Mouse (Mus musculus) cerebellum, adult 11 months (tissue): ENCODE measurements around the gene Zmym1.
"Not testable (repeated sequence)": the region's sequence is repeated elsewhere in the genome, so short reads cannot be mapped to it uniquely, and the experiment has no call there.

Source experiments
- DNase-seq: peaks from one replicate; pipeline ENCODE4 v3.0.0; 2022

Gene Zmym1

DNA sequence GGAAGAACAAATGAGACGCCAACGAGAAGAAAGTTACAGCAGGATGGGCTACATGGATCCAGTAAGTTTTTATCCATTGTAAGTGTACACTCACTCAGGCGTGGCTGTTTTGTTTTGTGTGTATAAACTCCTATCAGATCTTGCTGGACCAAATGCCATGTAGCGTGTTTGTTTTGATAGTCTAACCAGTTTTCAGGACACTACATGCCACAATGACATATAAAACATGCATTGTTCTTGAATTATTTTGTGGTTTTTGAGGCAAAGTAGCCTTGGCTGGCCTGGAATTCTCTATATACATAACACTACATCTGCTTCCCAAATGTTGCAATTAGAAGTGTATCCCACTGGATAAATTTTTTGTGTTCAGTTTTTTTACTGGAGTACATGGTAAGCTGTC, 34.1 kb downstream of the Zmym1 start:
- no peak for DNase-seq

DNA sequence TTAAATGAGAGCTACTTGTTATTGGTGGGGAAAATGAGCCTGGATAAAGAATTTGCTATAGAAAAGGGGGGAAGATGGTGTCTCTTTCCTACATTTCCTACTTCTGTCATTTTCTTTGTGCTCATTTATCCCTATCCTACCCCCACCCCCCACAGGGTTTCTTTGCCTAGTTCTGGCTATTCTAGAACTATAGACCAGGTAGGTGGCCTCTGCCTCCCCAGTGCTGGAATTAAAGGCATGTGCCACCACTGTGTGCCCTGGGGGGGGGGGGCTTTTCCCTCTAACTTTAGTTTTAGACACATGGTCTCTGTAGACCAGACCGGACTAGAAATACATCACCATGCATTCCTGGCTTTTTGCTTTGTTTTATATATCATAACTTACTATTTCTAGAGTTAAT, 36.7 kb downstream of the Zmym1 start:
- no peak for DNase-seq

DNA sequence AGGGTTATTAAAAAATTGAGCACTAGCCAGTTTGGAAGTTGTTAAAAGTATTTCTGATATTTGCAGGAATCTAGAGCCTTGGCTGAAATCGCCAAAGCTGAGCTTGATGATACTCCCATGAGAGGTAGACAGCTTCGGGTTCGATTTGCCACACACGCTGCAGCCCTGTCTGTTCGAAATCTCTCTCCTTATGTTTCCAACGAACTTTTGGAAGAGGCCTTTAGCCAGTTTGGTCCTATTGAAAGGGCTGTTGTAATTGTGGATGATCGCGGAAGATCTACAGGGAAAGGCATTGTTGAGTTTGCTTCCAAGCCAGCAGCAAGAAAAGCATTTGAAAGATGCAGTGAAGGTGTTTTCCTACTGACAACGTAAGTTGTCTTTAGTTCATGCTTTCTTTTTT, 37.8 kb downstream of the Zmym1 start:
- no peak for DNase-seq

DNA sequence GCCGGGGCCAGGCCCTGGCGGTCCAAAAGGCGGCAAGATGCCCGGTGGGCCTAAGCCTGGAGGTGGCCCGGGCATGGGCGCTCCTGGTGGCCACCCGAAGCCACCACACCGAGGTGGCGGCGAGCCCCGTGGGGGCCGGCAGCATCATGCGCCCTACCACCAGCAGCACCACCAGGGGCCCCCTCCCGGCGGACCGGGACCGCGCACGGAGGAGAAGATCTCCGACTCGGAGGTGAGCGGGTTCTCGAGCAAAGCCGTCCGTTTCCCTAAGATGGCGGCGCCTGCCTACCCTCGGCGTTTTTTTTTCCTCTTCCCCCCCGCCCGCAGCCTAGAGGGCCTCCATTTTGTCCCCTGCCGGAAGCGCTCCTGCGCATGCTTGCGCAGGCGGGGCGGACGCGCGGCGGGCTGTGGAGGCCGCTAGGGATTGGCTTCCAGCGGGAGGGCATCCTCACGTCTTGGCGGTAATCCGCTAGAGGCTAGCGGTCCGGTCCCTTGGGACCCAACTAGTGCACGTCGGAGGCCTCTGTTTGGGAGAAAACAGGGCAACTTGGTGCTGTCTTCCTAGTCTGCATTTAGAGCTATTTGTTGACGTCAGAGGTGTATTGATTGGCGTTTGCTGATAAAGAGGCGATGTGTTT, 38.8 kb downstream of the Zmym1 start:
- peak; percentile 80 for DNase-seq

DNA sequence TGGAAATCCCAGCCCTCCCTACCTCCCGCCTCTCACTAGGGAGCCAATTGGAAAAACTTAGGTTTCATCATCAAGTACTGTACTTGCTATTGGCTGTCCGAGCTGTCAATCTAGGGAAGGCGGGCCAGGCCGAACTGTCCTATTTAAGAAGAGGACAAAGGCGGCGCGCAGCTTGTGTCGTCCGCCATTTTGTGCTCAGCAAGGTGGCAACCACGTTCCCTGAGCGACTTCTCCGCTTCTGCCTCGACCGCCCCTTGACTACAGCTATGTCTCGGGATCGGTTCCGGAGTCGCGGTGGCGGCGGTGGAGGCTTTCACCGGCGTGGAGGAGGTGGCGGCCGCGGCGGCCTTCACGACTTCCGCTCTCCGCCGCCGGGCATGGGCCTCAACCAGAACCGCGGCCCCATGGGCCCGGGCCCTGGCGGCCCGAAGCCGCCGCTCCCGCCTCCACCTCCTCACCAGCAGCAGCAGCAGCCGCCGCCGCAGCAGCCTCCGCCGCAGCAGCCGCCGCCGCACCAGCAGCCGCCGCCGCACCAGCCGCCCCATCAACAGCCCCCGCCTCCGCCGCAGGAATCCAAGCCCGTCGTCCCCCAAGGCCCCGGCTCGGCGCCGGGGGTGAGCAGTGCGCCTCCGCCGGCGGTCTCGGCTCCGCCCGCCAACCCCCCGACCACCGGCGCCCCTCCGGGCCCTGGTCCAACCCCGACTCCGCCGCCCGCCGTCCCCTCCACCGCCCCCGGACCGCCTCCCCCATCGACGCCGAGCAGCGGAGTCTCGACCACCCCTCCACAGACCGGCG, 39.6 kb downstream of the Zmym1 start, which contains the start of gene Sfpq:
TSS of gene Sfpq (plus strand) at position 174 of the 795 bp plus-strand sequence.
- peak; percentile 99 for DNase-seq

DNA sequence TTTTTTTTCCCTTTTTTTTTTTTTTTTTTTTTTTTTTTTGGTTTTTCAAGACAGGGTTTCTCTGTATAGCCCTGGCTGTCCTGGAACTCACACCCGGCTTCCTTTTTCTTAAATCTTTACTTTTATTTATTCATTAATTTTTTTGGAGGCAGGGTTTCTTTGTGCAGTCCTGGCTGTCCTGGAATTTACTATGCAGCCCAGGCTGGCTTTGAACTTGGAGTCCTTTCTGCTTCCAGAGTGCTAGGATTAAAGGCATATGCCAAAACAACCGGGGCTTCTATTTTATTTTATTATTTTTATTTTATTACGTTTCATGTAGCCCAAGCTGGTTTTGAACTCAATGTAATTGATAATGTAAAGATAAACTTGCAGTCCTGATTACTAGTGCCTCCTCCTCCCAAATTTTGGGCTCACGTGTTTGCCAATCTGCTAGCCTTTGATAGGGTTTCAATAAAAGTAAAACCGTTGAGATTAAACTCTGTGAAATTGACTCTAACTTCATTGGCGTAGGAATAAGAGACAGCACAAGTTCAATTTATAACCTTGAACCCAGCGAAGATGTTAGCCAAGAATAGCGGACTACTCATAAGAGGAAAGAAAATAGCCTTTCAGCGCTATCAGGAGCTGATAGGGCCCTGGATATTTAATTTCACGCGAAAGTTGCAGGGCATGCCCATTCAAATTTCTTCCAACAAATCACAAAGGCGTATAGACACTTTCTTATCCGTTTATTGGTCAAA, 40.4 kb downstream of the Zmym1 start:
- no peak for DNase-seq

DNA sequence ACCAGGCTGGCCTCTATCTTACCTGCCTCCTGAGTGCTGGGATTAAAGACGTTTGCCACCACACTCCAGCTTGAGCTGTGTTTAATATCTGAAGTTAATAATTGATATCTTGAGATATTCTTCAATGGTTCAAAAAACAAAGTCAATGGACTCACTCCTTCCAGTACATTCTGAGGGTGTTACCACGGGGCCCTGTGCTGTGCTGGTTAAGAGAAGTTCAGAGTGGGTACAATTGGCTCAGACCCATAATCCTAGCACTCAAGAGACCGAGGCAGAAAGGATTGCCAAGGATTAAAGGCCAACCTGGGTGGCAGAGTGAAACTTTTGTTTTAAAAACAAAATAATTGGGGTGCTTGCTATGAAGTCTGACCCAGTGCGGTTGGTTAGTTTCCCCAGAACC, 44.6 kb downstream of the Zmym1 start:
- no peak for DNase-seq

DNA sequence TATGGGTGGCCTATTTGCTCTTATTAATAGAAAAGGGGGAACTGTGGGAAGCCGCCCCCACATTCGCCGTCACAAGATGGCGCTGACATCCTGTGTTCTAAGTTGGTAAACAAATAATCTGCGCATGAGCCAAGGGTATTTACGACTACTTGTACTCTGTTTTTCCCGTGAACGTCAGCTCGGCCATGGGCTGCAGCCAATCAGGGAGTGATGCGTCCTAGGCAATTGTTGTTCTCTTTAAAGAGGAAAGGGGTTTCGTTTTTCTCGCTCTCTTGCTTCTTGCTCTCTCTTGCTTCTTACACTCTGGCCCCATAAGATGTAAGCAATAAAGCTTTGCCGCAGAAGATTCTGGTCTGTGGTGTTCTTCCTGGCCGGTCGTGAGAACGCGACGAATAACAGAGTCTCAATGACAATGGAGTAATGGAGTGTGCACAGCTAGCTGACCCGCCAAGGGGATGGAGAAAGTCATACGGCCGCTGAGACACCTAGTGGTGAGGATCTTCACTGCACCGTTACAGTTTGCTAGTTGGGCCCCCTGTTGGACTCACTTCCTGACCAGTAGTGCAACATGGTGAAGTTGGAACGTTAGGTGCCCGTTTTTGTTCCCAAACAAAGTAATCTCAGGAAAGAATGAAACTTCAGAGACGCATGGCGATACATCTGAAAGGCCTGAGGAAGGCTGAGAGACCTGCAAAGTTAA, 45.5 kb downstream of the Zmym1 start:
- DNase-seq: peak; percentile 79

DNA sequence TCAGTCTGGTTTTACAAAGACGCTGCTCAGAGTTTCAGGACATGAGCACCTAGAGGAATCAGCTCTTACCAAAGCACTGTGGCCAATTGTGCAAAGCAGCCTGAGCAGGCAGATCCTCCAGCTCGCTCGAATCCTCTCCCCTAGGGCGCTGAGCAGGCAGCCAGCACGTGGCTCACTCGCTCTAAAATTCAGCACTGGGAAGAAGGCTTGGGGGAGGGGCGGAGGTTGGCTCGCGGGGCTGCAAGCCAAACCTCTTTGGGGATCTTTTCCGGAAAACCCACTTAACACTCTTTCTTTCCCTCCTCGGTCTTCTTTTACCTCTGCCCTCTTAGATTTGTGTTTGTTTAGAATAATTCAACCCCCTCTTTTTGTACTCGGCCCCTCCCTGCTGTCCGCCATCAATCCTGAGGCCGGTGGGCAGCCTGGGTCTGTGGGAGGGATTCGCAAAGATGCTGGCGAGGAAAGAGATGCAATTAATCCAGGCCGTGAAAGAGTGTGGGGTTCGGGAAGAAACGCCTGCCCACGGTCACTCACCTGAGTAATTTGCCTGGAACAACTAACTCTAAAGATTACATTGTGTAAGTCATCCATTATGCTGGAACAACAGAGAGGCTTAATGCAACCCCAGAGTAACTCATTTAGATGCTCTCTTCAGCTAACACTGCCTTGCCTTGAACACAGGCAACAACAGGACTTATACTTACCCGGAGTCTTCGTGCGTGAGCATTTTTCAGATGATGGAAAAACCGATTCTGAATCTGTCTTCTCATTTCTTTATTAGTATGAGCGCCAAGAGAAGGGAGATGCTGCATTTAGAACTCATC, 55.6 kb downstream of the Zmym1 start:
- DNase-seq: no peak

DNA sequence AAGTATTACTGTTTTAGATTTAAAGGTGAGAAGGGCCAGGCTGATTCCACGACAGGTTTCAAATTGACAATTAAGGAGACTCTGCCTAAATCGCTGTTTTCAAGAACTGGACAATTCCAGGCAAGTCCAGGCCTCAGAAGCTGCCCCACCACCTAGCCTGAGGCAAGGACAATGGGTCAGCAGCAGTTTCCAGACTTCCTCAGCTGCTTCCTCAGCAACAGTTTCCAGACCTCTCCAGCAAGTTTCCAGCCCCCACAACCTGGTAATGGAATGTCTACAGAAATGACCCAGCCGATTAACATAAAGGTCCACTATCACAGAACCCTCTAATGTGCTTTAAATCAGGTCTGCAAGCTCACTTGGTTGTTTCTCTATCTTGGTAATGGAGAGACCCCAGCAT, 56.6 kb downstream of the Zmym1 start:
- DNase-seq: no peak

DNA sequence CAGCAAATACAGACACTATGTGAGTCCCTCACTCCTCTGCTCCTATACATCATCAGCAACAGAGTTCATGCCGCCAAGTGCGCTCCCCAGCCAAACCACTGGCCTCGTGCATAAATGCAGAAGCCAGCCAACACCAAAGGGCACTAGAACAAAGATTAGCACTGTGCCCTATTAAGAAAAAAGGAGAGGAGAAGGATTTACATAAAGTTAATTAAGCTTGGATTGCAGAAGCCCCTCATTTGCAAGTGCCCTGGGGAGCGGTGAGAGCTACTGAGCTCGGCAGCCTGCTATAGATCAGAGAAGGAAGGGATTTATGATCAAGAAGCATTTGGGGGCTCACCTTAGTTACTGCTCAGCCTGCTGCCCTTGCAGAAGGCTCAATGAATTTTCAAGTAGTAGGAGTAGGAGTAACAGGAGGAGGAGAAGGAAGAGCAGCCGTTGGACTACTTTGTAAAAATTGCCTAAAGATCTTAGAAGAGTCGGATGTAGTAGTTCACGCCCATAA, 60.3 kb downstream of the Zmym1 start:
- DNase-seq: no peak

DNA sequence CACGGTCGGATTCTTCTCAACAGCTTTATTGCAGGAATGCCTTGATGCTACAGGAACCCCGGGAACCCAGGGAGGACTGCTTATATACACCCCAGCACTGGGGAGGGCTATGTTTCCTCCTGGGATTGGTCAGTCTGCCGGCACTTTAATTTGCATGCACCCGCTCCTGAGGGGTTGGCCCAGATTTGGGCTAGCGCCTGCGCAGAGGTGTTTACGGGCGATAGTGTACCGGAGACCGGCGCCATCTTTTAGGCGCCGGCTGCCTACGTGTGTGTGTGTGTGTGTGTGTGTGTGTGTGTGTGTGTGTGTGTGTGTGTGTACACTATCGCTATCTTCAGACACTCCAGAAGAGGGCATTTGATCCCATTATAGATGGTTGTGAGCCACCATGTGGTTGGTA, 61.6 kb downstream of the Zmym1 start:
- not testable (repeated sequence) for DNase-seq
